Mouse (Mus musculus): ENCODE results near the gene Ms4a15. TPM values are rescaled to one million over a fixed set of nuclear protein-coding genes. Genes with fewer than 3 reads are reported as not detected.
A peak's percentile ranks its signal among the peaks of the same experiment; 100 is the strongest.

The Ms4a15 gene
- polyA plus RNA-seq, 1 experiment = not detected

DNA sequence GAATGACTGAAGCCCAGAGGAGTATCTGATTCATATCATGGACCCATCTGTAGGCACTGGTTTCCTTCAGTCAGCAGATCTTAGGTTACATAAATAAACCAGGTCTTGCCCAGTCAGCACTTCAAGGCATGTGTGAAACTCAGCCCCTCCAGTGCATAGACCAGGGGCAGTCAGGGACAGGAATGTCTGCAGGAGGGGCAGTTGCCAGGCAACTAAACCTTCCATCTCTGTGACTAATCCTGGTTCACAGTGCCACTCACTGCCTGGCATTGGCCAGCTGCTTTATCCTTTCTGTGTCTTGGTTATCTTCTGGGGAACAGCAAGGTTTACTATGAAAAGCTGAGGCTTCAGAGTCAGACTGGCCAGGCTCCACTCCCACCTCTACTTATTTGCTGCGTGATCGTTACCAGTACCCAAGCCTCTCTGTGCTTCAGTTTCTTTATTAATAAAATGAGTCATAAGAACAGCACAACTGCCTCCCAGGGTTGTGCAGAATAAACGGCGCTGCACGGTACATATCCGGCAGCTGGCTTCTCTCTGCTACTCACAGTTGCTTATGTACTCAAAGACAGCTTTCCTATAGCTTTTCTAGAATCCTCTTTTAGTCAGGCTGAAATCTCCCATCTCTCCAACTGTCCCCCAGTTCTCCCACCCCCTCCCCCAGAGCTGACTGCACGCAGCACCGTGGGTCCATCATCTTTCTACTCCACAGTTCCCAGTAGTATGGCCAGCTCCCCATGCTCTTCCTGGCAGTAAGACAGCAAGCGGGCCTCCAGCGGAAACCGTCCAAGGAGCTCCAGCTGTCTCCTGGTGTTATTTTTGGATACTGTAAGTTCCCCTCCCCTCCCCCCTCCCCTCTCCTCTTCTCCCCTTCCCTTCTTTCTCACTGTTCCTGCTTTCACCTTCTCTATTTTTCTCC lies 40.8 kb downstream of the Ms4a15 start:
- TF ChIP-seq CTCF (IDR thresholded peaks at IDR 0.05; ENCODE audit: control insufficient read depth, insufficient read depth, low read length) (no peak), POLR2A (IDR thresholded peaks at IDR 0.05; ENCODE audit: borderline replicate concordance, control insufficient read depth, low read depth, low read length) (no peak)
- H3K4me3 ChIP-seq (replicated peaks; ENCODE audit: control insufficient read depth, low read depth, low read length) = no peak overlapping the region
- 73% methylated on average over 11 of the region's 11 CpGs for WGBS
- no peak overlapping the region for H3K27ac ChIP-seq (ENCODE audit: control insufficient read depth, insufficient read depth, low read depth, low read length, poor library complexity)
- H3K4me1 ChIP-seq (ENCODE audit: control insufficient read depth, insufficient read depth, low read length) = peaks cover 2% of the 10 kb centered on the region; the same call in 1 of the 2 replicates

DNA sequence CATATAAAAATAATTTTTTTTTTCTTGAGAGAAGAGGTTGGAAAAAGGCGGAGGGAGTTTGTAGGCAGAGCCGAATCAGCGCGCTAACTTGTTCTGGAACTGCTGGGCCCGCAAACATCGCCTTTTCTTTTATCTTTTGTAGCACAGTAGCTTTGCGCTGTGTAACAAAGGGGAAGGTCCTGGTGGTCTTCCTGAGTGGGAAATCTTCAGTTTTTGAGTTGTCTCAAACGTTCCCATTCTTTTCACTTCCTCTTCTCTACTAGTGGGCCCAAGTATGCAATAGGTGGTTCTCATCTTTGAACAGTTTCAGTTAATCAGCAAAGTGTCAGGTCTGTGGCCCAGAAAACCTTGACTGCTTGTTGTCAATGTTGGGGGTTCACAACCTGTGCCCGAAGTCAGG lies 43.5 kb downstream of the Ms4a15 start:
- Histone ChIP-seq H3K27ac (ENCODE audit: control insufficient read depth, insufficient read depth, low read depth, low read length, poor library complexity) (no peak overlapping the region), H3K4me1 (ENCODE audit: control insufficient read depth, insufficient read depth, low read length) (peaks cover 6% of the 10 kb centered on the region), H3K4me3 (replicated peaks; ENCODE audit: control insufficient read depth, low read depth, low read length) (peak overlapping the region; percentile 19)
- WGBS = 24% methylated on average over 9 of the region's 9 CpGs
- no peak for TF ChIP-seq CTCF (IDR thresholded peaks at IDR 0.05; ENCODE audit: control insufficient read depth, insufficient read depth, low read length)

DNA sequence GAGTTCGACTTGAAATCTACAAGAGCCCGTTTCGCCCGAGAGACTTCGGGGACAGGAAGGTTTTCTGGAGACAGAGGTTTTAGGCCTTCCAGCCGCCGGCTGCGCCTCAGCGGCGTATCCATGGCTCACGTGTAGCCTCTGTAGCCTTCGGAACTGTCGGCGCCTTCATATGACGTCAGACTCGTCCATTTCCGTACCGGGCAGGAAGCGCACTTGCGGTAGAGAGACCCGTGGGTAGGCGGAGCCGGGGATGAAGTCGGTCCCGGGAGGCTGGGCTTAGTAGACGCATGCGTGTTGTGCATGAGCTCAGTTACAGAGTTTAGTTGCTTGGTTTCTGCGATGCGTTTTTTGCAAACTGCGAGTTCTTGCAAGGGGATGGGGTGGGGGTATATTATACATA lies 43.9 kb downstream of the Ms4a15 start, which contains the start of gene Ccdc86:
TSS of gene Ccdc86 (minus strand) at position 155 of the 400 bp plus-strand sequence.
- peak within 1 kb of the TSS; percentile 82 for H3K4me3 ChIP-seq (replicated peaks; ENCODE audit: control insufficient read depth, low read depth, low read length)
- TF ChIP-seq CTCF (IDR thresholded peaks at IDR 0.05; ENCODE audit: control insufficient read depth, insufficient read depth, low read length) = no peak
- peak; percentile 60; the same call in 1 of the 2 replicates for TF ChIP-seq POLR2A (IDR thresholded peaks at IDR 0.05; ENCODE audit: borderline replicate concordance, control insufficient read depth, low read depth, low read length)
- H3K4me1 ChIP-seq (ENCODE audit: control insufficient read depth, insufficient read depth, low read length) = peaks cover 6% of the 10 kb centered on the region
- under 1% methylated on average over 30 of the region's 30 CpGs for WGBS
- H3K27ac ChIP-seq (ENCODE audit: control insufficient read depth, insufficient read depth, low read depth, low read length, poor library complexity) = no peak within 1 kb of the TSS

DNA sequence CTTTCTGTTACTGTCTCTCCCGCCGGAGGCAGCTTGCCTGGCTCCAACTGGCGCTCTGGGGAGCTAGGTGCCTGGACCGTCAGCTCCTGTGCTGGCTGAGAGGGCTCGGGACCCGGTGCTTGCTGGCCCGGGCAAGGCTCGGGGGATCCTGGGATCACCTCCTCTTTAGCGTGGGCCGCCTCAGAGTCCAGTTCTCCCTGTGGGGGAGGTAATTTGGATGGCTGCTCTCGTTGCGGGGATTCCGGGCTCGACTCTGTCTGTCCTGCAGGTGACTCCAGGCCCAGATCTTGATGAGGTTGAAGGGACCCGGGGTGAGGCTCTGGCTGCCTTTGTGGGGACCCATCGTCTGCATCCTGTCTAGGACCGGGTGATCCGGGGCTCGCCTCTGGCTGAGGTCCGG lies 44.6 kb downstream of the Ms4a15 start:
- TF ChIP-seq POLR2A (IDR thresholded peaks at IDR 0.05; ENCODE audit: borderline replicate concordance, control insufficient read depth, low read depth, low read length) = no peak
- H3K4me3 ChIP-seq (replicated peaks; ENCODE audit: control insufficient read depth, low read depth, low read length) = peak overlapping the region; percentile 65
- no peak overlapping the region for H3K27ac ChIP-seq (ENCODE audit: control insufficient read depth, insufficient read depth, low read depth, low read length, poor library complexity)
- WGBS = 1% methylated on average over 20 of the region's 20 CpGs
- peaks cover 6% of the 10 kb centered on the region for H3K4me1 ChIP-seq (ENCODE audit: control insufficient read depth, insufficient read depth, low read length)

DNA sequence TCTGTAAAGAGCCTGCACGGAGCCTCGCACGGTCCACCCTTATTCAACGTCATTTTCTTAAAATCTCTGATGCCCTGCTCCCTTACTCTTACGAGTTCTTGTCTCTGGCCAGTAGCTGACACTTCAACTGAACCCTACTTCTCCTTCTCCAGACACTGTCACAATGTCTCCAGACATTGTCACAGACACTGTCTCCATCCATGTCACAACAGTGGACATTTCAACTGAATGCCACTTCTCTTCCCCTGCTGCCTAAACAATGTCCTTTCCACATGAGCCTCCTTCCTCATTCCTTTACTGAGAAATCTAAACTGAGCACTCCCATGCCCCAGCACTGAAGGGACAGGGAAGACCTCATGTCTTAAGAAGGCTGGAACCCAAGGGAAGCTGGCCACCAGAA lies 45.8 kb downstream of the Ms4a15 start:
- H3K4me1 ChIP-seq (ENCODE audit: control insufficient read depth, insufficient read depth, low read length) = peaks cover 6% of the 10 kb centered on the region
- 68% methylated on average over 5 of the region's 5 CpGs for WGBS
- H3K27ac ChIP-seq (ENCODE audit: control insufficient read depth, insufficient read depth, low read depth, low read length, poor library complexity) = peak overlapping the region; percentile 58; the same call in 1 of the 2 replicates
- H3K4me3 ChIP-seq (replicated peaks; ENCODE audit: control insufficient read depth, low read depth, low read length) = peak overlapping the region; percentile 48
- TF ChIP-seq CTCF (IDR thresholded peaks at IDR 0.05; ENCODE audit: control insufficient read depth, insufficient read depth, low read length) = no peak
- TF ChIP-seq POLR2A (IDR thresholded peaks at IDR 0.05; ENCODE audit: borderline replicate concordance, control insufficient read depth, low read depth, low read length) = no peak

DNA sequence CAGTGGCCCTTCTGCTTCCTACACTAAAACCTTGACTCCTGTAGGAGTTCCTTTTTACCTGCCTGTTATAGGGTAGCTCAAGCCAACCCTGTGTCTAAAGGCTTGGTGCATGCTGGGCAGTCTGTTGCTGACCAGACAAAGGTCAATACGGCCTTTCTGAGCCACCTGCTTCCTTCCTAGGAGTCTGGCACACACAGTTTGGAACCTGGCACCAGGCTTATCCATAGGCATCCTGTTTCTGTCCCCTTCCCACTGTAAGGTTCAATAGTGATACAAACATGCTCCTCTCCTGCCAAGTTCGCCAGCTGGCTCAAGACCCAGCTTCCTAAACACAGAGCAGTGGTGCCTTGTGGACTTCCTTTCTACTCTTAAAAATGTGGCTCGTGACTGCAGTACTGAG lies 46.5 kb downstream of the Ms4a15 start:
- H3K4me3 ChIP-seq (replicated peaks; ENCODE audit: control insufficient read depth, low read depth, low read length) = no peak overlapping the region
- peaks cover 6% of the 10 kb centered on the region for H3K4me1 ChIP-seq (ENCODE audit: control insufficient read depth, insufficient read depth, low read length)
- 0 out of 2 replicates have a peak overlapping the region, but pooled peaks have one; percentile 38 for H3K27ac ChIP-seq (ENCODE audit: control insufficient read depth, insufficient read depth, low read depth, low read length, poor library complexity)
- WGBS = 65% methylated on average over 3 of the region's 3 CpGs
- TF ChIP-seq POLR2A (IDR thresholded peaks at IDR 0.05; ENCODE audit: borderline replicate concordance, control insufficient read depth, low read depth, low read length) (no peak), CTCF (IDR thresholded peaks at IDR 0.05; ENCODE audit: control insufficient read depth, insufficient read depth, low read length) (no peak)

DNA sequence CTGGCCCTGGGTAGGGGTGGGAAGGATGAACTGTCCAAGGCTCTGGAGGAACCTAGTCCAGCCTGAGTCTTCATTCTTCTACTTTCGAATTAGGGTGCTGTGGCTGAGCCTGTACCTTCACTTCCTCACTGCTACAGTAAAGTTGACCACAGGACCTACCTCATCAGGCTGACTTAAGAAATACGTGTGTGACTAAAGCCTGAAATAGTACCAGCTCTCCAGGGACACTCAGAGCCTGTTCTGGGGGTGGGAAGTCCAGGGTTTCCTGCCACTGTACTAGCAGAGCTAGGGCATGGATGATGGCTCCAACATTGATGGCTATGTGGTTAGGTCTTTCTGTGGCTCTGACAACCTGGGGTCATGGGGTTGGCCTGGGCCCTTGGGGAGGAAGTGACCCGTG lies 49.1 kb downstream of the Ms4a15 start:
- WGBS = 34% methylated on average over 3 of the region's 3 CpGs
- Histone ChIP-seq H3K4me3 (replicated peaks; ENCODE audit: control insufficient read depth, low read depth, low read length) (no peak overlapping the region), H3K4me1 (ENCODE audit: control insufficient read depth, insufficient read depth, low read length) (peaks cover 6% of the 10 kb centered on the region), H3K27ac (ENCODE audit: control insufficient read depth, insufficient read depth, low read depth, low read length, poor library complexity) (peak overlapping the region; percentile 59)
- TF ChIP-seq CTCF (IDR thresholded peaks at IDR 0.05; ENCODE audit: control insufficient read depth, insufficient read depth, low read length) (no peak), POLR2A (IDR thresholded peaks at IDR 0.05; ENCODE audit: borderline replicate concordance, control insufficient read depth, low read depth, low read length) (no peak)

DNA sequence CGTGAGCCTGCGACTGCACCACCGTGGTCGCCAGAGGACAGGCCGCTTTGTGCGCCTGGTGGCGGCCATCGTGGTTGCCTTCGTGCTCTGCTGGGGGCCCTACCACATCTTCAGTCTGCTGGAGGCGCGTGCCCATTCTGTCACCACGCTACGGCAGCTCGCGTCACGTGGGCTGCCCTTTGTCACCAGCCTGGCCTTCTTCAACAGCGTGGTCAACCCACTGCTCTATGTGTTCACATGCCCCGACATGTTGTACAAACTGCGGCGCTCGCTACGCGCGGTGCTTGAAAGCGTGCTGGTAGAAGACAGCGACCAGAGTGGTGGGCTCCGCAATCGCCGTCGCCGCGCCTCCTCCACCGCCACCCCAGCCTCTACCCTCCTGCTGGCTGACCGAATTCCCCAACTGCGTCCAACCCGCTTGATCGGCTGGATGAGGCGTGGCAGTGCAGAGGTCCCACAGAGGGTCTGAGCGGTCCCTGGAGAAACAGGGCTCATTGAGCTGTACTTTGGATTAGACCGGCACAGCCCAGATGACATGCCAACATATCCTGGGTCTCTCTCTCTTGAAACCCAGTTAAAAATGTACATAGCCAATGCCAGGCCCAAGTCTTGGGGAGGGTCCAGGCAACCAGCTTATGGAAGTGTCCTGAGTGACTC lies 52.1 kb downstream of the Ms4a15 start:
- Histone ChIP-seq H3K4me3 (replicated peaks; ENCODE audit: control insufficient read depth, low read depth, low read length) (no peak overlapping the region), H3K4me1 (ENCODE audit: control insufficient read depth, insufficient read depth, low read length) (no peaks in the 10 kb centered on the region; the same call in none of the 2 replicates), H3K27ac (ENCODE audit: control insufficient read depth, insufficient read depth, low read depth, low read length, poor library complexity) (no peak overlapping the region)
- 0 out of 2 replicates have a peak, but pooled peaks have one; percentile 5 for TF ChIP-seq POLR2A (IDR thresholded peaks at IDR 0.05; ENCODE audit: borderline replicate concordance, control insufficient read depth, low read depth, low read length)
- TF ChIP-seq CTCF (IDR thresholded peaks at IDR 0.05; ENCODE audit: control insufficient read depth, insufficient read depth, low read length) = no peak
- 55% methylated on average over 40 of the region's 40 CpGs for WGBS

All from bone marrow, adult 2 months (tissue).